Mouse (Mus musculus) stomach, postnatal 0 days (tissue): ENCODE measurements around the gene Slc35b2.

Experiments used
- CTCF ChIP-seq: IDR thresholded peaks from 2 replicates; pipeline ENCODE4 v1.5.1; 2016; ENCODE audit warnings: antibody characterized with exemption, low read depth, mild to moderate bottlenecking, moderate library complexity
- EP300 ChIP-seq: optimal IDR thresholded peaks from 2 replicates; pipeline ENCODE3; 2016; ENCODE audit warnings: antibody characterized with exemption

GRCm38 (mm10) chr17:45590410-45590809 is 26.7 kb downstream of the Slc35b2 start:
- TF ChIP-seq EP300 (no peak), CTCF (no peak)
